Mouse (Mus musculus) kidney, adult 8-10 months (tissue): Measurements from ENCODE around the gene Kcns3.

Experiments
- DNase-seq, 2 experiments: peaks; one replicate each; pipeline ENCODE4 v3.0.0; 2022

The Kcns3 gene

DNA sequence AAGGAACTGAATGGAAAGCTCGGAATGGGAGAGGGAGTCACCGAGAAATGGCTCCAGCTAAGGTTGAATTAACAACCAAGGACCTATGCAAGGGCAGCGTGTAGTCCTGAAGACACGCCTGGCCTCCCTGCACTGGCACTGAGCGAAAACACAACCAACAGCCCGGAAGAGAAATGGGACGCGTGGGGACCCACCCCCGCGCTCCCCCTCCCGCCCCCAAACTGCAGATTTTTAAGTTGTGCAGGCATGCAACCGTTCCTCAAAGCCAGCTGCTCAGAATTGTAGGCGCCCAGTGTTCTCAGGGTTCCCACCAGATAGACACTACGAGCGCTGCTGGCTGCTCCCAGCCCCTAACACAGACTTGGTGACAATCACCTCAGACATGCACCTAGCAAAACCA, at the start of gene Kcns3:
Kcns3 (minus strand) TSS at position 42 of the 400 bp plus-strand sequence.
- DNase-seq: no peak

DNA sequence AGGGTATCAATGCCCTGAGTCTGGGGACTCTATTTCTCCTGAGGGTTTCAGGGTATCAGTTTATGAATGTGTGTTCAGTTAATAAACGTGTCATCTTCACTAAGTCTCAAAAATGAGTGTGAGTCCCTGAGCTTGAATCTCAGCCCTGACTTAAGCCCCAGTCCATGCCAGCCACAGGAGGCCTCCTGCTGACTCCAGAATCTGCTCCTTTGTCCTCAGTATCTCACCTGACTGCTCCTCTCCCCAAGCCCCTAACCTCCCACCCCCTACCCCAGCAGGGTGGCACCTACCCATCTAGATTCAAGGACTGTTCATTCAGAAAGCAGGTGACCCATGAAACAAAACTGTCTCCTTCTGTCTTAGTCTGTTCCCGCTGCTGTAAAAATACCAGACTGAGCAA, 47.7 kb upstream of the Kcns3 start:
- DNase-seq: no peak

DNA sequence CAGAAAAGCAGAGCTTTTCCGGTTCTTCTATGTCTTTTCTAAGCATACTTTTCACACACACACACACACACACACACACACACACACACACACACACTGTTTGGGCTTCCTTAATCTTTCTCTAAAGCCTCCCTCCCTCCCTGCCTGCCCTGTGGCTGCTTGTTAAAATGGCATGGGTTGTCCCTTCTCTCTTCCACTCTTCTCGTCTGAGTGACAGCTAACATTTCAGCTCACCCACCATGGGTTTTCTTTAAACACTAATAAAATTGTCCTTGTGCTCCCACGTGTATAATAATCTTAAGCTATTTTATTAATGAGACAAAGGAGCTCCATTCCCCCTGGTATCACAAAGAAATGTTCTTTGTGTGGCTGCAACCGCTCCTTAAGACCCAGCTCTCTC, 47.2 kb upstream of the Kcns3 start:
- no peak for DNase-seq

DNA sequence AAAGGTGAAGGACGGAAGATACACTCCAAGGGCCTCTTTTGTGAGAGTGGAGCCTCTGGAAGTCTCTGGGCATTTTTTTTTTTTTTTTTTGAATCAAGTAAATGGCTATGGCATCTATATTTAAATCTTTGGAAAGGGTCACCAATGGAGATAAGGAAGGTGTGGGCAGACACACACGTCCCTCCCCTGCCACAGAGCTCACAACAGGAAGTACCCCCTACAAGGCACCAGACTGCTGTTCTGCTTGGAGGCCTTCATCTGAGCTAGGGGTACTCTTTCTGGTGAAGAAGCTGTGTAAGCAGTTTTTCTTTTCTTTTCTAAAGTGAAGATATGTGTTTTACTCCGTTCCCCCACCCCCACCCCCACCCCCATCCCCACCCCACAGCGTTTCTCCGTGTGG, 46.0 kb upstream of the Kcns3 start:
- no peak for DNase-seq

DNA sequence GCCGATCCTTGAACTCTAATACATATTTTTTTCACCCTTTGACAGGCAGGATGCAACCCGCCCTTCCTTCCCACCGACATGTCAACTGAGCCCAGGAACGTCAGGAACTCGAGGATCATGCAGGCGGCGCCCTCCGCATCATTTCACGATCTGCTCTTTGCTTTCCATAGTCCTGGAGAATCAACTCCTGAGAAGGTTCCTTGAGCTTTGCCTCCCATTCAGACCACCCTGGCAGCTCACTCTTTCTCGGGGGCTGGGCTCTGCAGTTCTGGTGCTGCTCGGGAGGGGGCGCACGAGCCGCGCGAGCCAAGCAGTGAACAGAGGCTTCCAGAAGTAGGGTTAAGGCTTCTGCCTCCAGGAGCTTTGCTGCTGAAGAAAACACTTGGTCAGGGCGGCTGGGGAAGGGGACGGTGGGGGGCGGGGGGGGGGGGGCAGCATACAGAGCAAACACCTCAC, 45.3 kb upstream of the Kcns3 start:
- DNase-seq: peak; percentile 45 to 74

DNA sequence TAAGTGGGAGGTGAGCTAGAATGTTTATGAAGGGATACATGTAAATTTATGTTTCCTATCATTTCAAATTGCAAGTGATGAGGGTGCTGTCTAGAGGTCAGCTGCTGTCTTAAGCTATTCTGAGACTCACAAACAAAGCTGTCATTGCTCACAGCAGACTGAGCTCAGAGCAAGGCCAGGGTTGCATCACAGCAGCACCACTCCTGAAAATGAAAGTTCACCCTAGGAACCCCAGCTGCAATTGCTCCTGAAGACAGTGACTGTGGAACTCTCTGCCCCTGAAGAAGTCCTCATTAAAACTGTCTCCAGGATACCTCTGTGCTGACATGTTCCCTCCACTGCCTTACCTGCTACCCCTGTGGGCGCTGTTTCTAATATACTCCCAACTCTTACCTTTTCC, 44.2 kb upstream of the Kcns3 start:
- no peak for DNase-seq

DNA sequence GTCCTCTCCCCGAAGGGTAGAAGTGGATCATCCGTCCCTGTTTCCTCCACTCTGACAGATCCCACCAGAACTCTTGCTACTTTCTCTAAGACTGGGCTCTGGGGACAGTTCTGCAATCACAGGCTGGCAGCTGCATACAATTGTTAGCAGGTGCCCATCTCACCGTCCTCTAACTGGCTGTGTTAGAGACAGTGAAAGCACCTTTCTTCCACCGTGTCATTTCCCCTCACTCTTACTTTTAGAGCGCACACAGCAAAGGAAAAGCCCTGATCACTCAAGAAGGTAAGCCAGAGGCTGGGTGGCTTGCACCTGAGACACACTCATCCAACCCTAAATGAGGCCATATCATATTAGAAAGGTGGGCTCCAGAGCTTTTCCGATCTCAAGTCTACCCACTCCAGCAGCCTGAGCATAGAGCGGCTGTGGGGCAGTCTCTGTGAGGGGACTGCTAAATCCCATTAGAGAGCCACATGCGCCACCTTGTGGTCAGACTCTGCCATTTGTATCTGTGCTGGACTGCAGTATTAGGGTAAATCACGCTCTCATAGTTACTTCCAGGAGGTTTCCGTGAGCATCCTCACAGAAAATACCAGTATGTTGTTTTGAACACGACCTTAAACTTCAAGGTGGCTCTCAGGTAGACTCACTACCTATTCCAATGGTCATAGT, 27.8 kb upstream of the Kcns3 start:
- DNase-seq: peak; percentile 66 to 91

DNA sequence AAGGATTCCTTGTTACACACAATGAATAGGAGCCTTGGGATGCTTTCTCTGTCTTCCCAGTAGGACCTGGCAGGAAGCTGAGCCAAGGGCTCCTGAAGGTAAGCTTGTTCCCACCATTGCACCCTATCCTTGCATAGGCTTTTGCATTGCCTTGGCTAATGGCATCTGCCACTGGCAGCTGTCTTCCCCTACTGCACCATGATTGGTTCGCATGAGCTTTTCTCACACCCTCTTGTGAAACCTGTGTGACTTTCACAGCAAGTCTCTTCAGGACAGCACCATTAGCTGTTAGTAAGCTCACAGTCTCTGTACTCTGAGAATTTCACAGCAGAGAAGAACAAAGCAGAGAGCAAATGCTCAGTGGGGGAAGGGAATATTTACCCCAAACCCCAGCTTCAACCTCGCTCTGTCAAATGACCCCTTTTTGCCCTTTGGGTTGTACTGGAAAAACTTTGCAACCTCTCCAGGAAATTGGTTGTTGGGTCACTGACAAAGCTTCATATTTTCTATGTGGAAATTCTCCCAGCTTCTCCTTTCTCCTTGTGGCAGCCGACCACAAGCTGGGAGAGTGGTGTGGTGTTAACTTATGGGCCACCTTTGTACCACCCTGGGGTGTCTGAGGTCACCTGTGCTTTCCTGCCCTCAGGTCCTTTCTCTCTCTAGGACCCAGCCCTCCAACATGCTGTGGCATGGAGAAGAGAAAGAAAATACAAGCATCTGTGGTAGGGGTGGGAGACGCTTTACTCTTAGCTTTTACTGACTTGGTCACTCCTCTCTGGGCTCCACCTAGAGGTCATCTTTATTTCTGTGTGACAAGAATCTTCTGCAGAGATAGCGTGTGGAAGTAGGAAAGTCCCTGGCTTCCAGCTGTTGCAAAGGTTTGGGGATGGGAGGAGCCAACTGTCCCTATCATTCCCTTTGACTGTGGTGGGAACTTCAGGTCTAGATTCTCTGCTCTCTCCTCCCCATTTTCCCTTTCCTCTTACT, 26.8 kb upstream of the Kcns3 start:
- DNase-seq: no peak

DNA sequence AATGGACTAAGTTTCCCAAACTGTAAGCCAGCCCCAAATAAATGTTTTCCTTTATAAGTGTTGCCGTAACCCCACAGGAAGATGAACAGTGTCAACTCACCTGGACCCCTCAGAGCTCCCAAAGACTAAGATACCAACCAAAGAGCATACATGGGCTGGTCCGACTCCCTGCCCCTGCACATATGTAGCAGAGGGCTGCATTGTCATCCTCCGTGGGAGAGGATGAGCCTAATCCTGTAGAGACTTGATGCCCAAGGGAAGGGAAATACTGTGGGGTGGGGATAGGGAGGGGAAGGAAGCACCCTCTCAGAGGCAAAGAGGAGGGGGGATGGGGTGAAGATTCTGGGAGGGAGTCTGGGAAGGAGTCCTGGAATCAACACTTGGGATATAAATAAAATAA, 7.8 kb upstream of the Kcns3 start:
- no peak for DNase-seq

DNA sequence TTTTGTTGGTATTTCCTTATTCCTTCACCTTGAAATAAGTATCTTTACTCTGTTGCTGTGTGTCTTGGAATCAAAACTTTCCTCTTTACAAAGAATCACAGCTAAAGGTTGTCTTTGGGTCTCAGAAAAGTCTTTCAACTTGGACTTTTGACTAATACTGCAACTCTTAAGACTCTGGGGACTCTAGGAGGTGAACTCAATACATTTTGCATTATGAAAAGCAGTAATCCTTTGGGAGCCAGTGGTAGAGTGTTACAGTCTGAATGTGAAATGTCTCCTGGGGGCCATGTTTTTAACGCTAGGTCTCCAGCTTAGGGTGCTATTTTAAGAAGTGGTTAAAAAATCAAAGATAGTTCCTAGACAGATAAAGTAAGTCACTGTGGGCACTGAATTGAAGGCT, 4.3 kb upstream of the Kcns3 start:
- no peak for DNase-seq

DNA sequence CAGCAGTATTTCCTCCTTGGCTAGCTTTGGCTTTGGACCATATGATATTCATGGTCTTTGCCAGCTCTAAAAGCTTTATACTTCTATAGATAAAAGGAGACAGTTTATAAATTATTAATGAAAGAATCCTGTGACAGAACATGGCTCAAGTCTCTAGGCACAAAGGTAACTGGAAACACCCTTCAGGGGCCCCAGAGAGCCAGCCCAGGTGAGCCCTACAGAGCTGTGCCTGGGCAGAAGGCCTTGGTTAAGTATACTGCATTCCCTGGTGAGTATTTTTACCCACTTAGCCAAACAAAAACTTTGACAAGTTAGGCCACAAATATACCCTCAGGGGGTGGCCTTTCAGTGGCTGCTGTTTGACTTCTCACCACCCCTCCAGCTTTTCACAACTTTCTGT, 2.7 kb upstream of the Kcns3 start:
- no peak for DNase-seq

DNA sequence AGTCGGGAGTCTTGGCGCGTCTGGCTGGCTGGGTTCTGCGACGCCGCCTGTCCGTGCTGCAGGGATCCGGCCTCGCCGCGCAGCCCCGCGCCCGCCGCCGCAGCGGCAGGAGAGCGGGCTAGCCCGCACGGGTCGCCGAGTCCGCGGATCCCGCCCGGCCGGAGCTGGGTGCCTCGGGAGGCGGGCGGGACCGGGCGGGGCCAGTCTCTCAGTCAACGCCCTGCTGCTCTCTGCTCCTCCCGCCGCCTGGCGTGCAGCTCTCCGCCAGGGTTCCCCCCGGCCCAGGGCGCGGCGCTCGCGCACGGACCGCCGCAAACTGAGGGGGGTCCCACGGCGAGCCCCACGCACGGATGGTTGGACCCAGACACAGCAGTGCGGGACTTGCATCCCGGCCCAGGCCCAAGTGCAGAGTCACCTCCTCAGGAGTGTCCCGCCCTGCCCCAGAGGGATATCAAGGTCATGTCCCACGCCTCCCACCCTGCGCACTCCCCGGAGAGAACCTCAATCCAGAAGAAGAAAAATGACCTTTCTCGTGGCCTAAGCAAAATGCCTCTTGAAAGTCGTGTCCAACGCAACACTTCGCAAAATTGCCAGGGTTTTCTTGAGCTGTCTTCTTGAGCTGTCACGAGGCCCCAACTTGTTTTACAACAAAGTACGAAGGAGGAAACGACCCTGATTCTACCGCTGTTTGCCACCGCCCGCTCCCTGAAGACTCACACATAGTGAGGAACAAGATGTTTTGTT, 492 bp downstream of the Kcns3 start:
- DNase-seq: peak; percentile 10 to 11

DNA sequence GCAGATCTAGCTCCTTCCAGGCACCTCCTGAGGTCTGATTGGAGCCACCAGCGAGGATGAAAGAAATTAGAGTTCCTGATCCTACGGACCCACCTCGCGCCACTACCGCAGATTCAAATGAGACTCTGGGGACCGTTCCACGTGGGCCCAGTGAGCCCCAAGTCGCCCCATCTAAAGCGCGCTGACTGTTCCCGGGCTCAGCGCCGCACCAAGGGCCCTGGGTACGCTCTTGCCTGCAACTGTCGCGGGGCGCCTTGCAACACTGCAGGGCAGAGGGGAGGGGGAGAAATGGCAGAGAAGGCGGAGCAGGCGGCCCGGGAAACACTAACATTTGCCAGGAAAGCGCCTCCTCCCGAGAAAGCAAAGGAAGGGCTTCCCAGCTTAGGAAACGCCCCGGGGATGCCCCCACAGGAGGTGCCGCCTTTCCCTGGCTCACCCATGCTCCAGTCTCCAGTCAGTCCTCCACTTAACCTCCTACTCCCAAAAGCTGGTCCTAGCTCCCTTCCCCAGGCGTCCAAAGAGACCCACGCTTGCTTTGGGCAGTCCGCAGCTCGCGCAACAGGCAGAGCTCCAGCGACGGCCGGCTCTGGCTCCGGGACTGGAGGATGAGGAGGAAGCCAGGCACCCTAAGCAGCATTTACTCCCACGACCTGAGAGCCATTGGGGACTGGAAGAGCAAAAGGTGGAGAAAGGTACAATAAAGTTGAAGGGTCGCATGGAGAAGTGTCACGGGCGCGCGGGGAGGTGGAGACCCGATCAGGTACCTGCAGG, 1.2 kb downstream of the Kcns3 start:
- peak; percentile 8 to 17 for DNase-seq

DNA sequence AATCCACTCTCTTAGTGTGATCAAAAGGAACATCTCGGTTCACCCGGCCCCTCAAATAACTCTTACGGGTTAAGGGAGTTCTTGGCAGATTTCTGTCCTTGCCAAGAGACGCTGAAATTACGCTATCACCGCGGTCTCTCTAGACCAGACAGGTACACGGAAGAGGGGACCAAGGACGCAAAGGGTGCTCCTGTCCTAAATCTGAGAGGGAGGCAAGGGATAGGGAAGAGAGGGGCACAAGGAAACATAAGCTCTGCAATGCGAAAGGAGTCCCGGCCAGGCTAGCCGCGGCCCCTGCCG, 1.8 kb downstream of the Kcns3 start:
- DNase-seq: no peak

DNA sequence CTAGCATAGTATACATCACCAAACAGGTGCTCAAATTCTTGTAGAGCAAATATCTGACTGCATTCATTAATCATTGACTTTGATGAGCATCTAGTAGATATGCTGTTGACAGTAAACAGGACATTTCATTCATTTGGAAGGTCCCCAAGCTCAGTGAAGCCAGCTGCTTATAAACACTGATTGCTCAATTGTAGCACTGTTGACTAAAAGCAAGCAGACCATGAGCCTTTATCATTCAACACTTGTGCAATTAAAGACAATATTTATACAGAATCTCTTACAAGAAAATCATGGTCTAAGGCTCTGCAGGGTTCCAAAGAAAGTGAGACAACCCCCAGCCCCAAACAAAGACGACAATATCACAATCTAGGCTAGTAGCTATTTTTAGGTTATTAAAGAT, 6.0 kb downstream of the Kcns3 start:
- DNase-seq: no peak

DNA sequence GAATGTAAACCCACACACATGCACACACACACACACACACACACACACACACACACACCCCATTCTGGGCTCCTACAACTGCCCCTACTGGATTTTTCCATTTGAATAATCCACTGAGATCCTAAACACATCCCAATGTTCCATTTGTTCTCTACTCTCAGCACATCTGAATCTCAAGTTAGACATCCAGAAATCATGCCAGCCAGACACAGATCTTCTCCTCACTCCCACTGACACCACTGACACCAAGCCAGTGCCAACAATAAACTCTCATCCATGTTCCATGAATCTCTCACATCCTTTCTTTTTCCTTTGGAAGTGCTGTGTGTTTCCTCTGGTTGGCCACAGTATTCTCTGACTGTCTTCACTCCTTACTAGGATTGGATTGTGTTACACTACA, 18.4 kb downstream of the Kcns3 start:
- DNase-seq: no peak

DNA sequence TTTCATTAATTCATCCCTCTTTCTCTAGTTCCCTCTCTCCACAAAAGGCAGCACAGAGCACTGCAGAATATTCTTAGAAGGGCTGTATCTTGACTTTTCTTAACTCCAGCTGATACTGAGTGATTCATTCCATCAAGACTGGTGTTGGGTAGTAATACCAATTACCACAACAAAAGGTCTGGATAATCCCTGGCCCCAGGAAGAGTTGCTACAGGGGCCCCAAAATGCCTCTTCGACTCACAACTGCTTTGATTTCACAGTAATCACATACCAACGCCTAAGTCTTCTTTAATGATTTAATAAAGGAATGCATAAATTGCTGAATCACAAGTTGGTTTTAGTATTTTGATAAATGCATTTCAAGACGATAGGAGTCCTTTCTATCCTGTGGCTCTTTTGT, 21.7 kb downstream of the Kcns3 start:
- DNase-seq: no peak

DNA sequence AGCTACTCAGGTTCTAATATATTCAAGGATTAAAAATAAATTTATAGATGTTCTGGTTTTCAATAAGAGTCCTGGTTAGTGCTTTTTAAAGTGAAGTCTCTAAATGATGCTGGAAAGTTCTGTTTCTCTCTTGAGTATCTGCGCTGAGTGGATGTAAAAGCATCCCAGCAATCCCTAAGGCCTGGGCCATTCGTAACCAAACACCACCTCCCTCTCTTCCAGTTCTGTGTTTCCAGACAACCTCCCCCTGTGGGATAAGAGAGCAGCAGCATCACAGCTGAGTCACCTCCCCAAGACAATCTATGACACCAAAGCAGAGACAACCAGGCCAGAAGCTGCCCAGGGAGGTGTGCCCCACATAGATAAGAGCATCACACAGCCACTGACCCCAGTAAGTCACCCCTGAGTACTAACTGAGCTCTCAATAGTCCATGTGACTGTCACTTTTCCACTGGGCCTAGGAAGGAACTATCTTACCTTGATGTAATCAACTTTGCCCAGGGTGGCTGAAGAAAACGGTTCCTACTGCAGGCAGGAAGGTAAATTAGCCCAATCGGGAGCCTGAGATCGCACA, 24.6 kb downstream of the Kcns3 start:
- DNase-seq: no peak

DNA sequence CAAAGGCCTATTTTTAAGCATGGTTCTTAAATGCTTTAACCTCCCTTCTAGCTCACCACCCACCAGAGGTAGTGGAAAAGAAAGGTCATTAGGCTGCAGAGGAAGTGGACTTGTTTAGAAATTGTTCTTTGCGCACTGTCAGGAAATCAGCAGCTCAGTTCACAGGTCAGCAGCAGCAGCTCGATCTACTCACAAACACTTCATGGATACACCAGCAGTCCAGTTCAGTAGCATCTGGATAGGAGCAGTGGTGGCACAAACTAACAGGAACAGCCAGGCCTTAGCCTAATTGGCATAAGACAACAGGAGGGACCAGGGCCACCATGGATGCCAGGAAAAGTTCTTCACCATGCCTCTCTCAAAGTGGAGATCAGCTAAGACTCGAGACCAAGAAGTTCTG, 49.3 kb downstream of the Kcns3 start:
- no peak for DNase-seq

DNA sequence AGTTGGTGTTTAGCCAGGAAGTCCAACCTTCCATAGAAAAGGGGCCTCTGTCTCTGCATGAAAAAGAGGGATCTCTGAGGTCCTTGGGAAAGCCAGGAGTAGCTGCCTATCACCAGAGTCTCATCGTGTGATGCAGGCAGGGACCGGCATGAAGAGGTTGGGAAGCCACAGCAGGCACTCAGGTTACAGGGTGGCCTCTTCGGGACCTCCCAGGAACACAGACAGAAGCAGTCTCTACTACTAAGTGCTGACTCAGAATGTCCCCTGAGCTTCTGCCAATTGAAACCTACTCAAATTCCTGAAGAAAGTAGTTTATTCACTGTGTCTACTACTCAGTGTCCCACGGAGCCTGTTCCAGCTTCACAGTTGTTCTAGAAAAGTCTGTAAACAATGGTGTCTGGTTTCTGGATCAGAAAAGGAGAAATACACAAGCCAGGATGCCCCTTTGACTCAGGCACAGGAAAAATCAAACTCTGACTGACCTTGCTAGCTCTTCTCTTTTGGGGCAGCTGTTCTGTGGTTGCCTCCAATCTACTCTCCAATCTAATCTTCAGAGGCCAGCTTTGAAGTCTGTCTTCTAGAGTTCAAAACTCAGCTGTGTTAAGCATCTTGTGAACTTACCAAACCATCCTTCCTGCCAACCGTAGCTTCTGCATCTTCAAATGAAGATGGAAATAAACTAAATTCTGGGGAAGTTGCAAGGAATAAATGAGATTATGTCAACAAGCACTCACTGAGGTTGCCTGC, 62.1 kb downstream of the Kcns3 start:
- no peak for DNase-seq

DNA sequence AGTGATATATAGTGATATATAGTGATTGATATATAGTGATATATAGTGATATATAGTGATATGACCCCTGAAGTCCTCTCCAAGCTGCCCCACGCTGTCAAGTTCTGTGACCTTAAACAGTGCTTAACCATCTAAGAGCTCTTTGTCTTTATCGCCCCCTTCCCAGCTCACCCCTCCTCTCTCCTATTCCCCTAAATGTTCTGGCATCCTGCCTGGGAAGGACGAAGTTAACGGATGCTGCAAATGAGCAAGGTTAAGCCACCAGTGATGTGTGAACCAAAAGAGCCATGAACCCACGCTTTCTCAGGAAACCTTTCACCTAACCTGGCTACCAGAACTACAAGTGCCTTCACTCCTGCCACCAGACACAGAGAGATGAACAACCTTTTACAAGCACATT, 64.0 kb downstream of the Kcns3 start:
- no peak for DNase-seq

DNA sequence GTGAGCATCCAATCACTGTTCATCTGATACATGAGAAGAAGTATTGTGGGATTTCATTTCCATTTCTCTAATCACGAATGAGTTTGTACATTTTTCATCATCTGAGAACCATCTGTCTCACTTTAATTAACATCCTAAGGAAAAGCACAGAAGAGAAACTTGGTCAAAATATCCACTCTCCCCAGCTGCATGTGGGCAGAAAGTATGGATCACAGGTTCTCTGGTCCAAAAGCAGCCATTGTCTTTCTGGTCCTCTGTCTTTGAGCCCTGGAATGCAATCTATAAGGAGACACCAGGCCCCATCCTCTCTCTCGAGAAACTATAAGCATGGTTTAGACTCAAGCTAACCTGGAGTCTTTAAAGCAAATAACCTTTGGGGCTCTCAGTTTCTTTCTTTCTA, 79.8 kb downstream of the Kcns3 start:
- DNase-seq: no peak
